Mouse (Mus musculus): ENCODE measurements at regions not wholly inside any gene's neighbourhood (a gene's known extent, or its start where the extent isn't known, plus 50 kb on each side); places are given as distances from the start of the nearest gene placed in this dataset.
"Not testable (repeated sequence)": the region's sequence is repeated elsewhere in the genome, so short reads cannot be mapped to it uniquely, and the experiment has no call there.

GRCm38 (mm10) chr16:55520077-55520476 lies 222.3 kb upstream of the Zpld1 start:
- no peak for DNase-seq (ENCODE audit: low spot score)

GRCm38 (mm10) chr16:55519646-55520045 lies 221.9 kb upstream of the Zpld1 start:
- peak; percentile 28 for DNase-seq (ENCODE audit: low spot score)

DNA sequence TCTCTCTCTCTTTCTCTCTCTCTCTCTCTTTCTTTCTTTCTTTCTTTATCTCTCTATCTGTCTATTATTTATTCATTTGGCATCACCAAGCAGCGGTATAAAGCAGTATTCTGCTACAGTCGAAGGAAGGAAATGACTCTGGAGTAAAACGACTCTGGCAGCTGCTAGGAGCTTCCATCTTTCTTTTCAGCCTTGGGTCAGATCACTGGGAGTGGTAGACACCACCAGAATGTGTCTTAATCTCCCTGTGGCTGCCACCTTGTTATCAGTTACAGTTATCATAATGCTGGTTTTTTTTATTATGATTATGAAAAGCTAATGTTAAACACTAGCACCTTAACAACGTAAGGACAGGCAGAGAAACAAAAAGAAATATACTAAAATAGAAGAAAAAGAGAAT lies 219.2 kb upstream of the Zpld1 start:
- no peak for DNase-seq (ENCODE audit: low spot score)

DNA sequence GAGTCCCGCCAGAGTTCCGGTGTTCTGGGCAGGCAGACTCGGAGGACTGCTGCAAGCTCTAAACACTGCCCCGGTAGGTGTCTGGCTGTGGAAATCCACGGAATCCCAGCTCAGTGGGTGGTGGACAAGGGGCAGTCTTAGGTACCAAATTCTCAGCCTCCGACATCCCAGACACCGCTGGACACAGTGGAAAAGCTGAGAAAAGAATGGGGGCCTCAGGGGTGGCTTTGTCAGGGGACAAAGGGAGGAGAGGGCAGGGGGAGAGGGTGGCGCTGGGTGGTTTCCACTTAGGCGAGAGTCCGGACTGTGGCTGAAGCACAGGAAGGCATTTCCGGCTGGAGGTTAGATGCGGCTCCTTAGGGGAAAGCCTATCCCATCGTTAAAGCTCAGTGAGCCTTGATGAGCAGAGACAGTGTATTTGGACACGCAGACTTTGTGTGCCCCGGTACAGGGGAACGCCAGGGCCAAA lies 217.5 kb upstream of the Zpld1 start:
- DNase-seq (ENCODE audit: low spot score), result no peak

DNA sequence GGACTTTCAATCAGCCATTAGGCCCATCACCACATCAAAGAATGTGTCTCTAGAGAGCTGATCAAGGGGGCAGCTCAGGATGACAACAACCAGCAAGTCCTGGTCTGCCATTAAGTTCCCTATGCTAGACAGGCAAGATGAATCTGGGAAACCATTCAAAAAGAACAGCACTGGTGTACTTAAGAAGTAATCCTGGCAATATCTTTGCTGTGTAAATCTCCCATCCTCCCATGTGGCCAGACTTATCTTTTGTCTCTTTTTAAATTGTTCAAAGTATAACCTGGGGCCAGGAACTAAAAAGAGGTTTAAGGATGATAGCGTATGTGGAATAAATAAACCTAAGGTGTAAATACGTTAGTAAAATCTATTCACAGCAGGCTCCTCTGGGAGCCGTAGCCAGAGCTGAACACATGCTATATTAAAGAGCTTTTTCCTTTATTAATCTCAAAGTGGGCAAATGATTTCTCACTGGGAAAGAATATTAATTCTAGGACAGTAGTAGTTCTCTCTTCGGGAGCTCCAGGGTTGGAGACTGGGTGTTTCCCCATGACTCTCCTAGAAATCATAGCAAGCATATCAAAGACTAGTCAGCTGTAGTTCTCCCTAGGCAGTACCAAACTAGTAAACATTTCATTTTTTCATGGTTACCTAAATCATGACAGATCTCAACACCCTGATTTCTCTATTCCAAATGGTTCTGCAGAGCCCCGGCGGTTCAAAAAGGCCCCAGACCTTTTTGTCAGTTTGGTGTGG lies 216.8 kb upstream of the Zpld1 start:
- no peak for DNase-seq (ENCODE audit: low spot score)

DNA sequence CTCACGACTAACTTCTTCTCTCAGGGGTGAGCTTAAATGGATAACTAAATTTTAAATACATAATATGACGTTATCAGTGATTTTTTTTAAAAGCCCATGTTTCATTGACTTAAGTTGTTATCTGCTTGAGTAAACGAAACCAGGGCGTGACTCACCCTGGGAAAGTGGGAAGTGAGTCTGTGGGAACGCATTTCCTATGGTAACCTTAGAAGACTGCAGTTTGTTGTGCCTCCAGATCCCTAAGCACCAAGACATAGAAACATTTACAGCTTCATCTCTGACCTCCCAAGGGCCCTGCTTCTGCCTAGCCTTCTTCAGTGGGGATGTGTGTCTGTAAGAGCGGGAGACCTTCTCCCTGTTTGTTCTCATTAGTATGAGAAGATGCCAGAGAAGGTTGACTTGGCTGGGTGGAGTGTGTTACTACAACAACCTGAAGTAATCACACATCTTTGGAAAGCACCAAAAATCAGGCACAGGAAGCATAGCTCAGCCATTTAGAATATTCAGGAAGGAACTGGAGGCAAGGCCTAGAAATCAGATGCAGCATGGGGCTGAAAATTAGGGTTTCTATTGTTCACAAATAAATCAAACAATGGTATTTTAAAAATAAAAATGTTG lies 207.1 kb upstream of the Zpld1 start:
- no peak for DNase-seq (ENCODE audit: low spot score)

DNA sequence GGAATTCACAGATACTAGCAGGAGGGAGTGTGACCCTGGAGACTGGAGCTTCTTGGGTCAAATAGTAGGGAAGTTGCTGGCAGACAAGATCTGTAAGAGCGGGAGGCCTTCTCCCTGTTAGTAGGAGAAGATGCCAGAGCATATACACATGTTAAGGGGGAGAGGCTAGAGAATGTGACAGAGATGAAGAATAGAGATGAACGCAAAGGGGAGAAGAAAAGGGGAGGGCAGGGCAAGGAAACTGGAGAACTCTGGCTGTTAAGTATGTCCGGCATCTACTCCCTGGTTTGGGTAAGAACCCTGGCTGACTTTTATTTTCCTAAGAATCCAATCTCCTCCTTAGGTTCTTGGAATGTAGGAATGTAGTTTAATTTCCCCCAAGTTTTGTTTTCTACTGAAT lies 206.5 kb upstream of the Zpld1 start:
- no peak for DNase-seq (ENCODE audit: low spot score)

GRCm38 (mm10) chr16:55503273-55503672 lies 205.5 kb upstream of the Zpld1 start:
- no peak for DNase-seq (ENCODE audit: low spot score)

DNA sequence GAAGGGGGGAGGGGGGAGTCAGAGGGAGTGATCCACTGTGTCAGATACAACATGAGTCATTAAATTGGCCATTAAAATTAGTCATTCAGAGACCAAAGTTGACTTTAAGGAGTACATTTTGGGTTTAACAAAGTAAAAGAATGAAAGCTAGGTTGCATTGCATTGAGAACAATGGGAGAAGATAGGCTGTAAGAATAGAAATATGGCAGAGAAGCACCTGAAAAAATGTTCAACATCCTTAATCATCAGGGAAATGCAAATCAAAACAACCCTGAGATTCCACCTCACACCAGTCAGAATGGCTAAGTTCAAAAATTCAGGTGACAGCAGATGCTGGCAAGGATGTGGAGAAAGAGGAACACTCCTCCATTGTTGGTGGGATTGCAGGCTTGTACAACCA lies 202.0 kb upstream of the Zpld1 start:
- not testable (repeated sequence) for DNase-seq (ENCODE audit: low spot score)

DNA sequence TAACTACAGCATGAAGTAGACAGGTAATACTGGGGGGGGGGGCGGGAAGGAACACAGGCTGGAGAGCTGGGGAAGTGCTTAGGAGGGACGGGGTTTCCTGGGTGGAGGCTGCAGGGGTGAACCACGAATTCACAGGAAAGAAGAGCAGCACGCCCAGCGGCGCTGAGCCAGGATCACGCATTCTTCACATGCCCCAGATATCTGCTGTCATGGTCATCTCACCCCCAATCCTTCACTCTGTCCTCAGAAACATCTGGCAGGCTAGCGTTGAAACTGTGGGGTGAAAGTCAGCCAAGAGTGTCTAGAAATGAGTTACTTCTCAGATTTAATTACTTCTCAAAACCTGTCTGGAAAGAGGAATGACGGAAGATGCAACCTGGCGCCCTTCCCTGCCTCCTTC lies 197.3 kb upstream of the Zpld1 start:
- DNase-seq (ENCODE audit: low spot score), result no peak

DNA sequence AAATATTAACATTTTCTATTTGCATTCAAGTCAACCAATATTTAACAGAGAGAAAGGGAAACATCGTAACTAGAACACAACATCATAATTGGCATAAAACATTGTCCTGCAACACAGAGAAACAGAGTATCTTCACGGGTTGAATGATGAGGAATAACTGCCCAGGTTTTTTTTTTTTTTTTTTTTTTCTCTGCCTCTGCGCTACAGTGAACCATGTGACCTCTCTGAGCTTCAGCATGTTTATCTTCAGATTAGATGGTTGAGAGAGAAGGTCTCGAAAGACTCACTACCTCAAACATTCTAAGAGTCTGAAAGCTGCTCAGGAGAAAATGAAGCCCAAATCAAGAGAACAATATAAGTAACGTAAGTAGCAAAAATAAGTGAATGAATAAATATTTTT lies 196.4 kb upstream of the Zpld1 start:
- DNase-seq (ENCODE audit: low spot score), result no peak

GRCm38 (mm10) chr16:55492111-55492510 lies 194.3 kb upstream of the Zpld1 start:
- no peak for DNase-seq (ENCODE audit: low spot score)

GRCm38 (mm10) chr16:55484391-55484790 lies 186.6 kb upstream of the Zpld1 start:
- no peak for DNase-seq (ENCODE audit: low spot score)

DNA sequence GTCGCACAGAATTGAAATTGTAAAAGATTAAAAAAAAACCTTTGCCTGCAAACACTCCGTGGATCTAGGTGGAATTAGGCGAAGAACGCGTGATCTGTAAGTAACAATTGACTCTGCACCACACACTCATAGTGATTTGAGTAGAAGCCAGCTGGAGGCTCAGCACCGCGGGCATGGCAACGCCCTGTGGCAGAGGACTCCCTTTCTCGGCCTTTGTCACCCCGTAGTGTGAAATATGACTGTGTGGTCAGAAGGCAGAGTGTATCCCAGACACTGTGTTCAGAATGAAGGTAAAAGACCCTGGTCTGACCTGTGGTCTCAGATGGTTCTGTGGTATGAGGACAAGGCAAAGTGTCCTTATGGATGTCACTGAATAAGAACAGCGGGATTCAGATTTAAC lies 183.0 kb upstream of the Zpld1 start:
- no peak for DNase-seq (ENCODE audit: low spot score)

GRCm38 (mm10) chr16:55480304-55480703 lies 182.5 kb upstream of the Zpld1 start:
- no peak for DNase-seq (ENCODE audit: low spot score)

DNA sequence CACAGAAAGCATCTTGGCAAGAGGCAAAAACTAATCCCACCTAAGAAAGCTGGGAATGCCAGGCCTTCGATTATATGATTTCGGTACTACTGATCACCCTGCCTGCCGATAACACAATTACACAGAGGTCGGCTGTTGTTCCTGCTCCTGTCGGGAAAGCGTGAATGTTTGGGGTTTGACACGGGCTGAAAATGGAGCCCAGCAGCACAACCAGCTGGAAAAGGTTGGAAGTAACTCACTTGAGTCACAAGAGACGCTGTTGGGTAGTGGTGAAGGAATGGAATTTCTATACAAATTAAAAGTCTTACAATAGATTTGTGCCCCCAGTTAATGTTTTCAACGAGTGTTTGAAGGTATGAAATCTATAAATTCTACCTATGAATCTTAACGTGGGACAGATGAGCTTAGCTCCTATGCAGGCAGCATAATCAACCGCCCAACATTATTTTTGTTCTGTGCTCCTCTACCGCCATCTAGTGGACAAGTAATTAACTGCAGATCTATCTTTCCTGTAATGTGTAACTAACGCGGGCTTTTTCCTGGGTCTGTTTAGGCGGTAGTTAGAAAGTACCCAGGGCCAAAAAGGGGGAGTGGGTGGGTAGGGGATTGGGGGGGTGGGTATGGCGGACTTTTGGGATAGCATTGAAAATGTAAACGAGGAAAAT lies 178.9 kb upstream of the Zpld1 start:
- DNase-seq (ENCODE audit: low spot score), result peak; percentile 34

DNA sequence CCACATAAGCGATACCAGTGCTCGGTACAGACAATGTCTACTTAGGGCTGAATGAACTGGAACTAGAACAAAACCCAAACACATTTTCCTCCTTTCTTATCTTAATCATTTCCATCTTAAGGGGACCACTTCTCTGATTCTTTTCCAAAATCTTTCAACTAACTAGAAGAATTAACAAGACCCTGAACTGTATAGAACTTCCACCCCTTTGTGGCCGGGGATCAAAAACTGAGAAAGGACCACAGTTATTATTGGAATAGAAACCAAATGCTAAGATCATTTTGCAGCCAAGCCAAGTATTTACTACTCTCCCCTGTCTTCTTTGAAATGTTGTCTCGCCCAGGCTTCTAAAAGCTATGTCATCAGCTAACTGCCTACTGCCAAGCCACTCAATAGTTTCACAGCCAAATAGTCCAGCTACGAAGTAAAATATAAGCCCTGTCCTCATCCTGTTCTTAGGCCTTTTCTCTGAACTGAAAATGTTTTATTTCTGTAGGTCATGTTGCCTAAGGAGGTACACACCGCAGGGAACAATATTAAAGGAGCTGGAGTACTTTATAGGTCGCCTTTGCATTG lies 177.3 kb upstream of the Zpld1 start:
- DNase-seq (ENCODE audit: low spot score), result no peak

- DNase-seq (ENCODE audit: low spot score), result no peak
These were observed 173.6 kb upstream of the Zpld1 start for GRCm38 (mm10) chr16:55471396-55471795.

GRCm38 (mm10) chr16:55470721-55471120 lies 172.9 kb upstream of the Zpld1 start:
- DNase-seq (ENCODE audit: low spot score), result no peak

DNA sequence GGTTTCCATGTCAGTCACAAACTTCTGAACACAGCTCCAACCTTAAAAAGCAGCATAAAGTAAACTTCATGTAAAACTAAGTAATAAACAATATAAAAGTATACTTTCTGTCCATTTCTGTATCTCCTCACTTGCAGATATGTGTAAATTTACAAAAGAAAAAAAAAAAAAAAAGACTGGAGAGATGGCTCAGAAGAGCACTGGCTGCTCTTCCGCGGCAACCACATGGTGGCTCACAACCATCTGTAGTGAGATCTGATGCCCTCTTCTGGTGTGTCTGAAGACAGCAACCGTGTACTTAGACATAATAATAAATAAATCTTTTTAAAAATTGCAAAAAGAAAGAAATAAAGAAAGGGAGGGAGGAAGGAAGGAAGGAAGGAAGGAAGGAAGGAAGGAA lies 171.9 kb upstream of the Zpld1 start:
- DNase-seq (ENCODE audit: low spot score), result no peak

GRCm38 (mm10) chr16:55468833-55469458 lies 171.2 kb upstream of the Zpld1 start:
- no peak for DNase-seq (ENCODE audit: low spot score)

DNA sequence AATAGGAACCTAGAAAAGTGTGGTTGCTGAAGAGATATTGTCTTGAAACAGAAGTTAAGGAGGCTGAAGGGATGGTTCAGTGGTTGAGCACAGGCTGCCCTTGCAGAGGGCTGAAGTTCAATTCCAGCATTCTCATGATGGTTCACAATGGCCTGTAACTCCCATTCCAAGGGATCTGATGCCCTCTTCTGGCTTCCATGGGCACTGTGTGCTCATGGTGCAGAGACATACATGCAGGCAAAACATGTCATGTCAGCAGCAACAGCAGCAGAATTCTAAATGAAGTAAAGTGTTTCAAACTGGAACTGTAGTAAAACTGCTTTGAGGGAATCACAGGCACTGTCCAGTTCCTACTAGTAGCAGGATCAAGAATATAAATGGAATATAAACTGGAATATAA lies 162.7 kb upstream of the Zpld1 start:
- no peak for DNase-seq (ENCODE audit: low spot score)
